Mouse (Mus musculus) limb, embryonic 10.5 days (tissue): Measurements from ENCODE around the gene Sp6. TPM values are rescaled to one million over a fixed set of nuclear protein-coding genes. Genes with fewer than 3 reads are reported as not detected.

ENCODE experiments used
- DNase-seq: peaks from one replicate; pipeline ENCODE4 v3.0.0-alpha.2; 2017; ENCODE audit warnings: low spot score
- H3K27ac ChIP-seq: fragments of 300-500 bp; sonication (generic); 2 replicates; pipeline ENCODE4 v1.5.1; 2016; ENCODE audit warnings: mild to moderate bottlenecking
- H3K27me3 ChIP-seq: fragments of 300-500 bp; sonication (generic); 2 replicates; pipeline ENCODE4 v1.6.1; 2016; ENCODE audit warnings: low read depth, mild to moderate bottlenecking; ENCODE audit not compliant: poor library complexity, severe bottlenecking
- H3K36me3 ChIP-seq: fragments of 300-500 bp; sonication (generic); 2 replicates; pipeline ENCODE4 v1.6.1; 2016; ENCODE audit warnings: mild to moderate bottlenecking, moderate library complexity
- H3K4me1 ChIP-seq: fragments of 300-500 bp; sonication (generic); 2 replicates; pipeline ENCODE4 v1.6.1; 2016
- H3K4me3 ChIP-seq: fragments of 300-500 bp; sonication (generic); 2 replicates; pipeline ENCODE4 v1.5.1; 2016; ENCODE audit warnings: mild to moderate bottlenecking, moderate library complexity
- H3K9me3 ChIP-seq: fragments of 300-500 bp; sonication (generic); replicated peaks from 2 replicates; pipeline ENCODE4 v1.6.1; 2016; ENCODE audit warnings: mild to moderate bottlenecking
- WGBS: fragments of 180-500 bp; shearing (Covaris S2); methylation state at CpG from one replicate; pipeline ENCODE4 v1.1.7; 2016; 5-methylcytosine and 5-hydroxymethylcytosine counted together
- polyA plus RNA-seq: library from polyadenylated mRNA; unstranded; fragments of >200 nt; fragmentation: Nextera tagmentation; extraction: Ambion mirVana; gene quantifications from 2 replicates; pipeline ENCODE4 v1.2.1, GENCODE M21; 2016

Sp6 gene
- polyA plus RNA-seq, 1 experiment from 2014 or later = 9.2 TPM

GRCm38 (mm10) chr11:97033781-97034180 lies 20.6 kb downstream of the Sp6 start:
- WGBS = 89% methylated on average over 4 of the region's 4 CpGs
- no peaks in the 10 kb centered on the region for H3K9me3 ChIP-seq
- peaks cover 26% of the 10 kb centered on the region for H3K36me3 ChIP-seq
- no peak for DNase-seq
- H3K27me3 ChIP-seq = no peaks in the 10 kb centered on the region
- no peak overlapping the region for H3K27ac ChIP-seq
- no peak overlapping the region for H3K4me3 ChIP-seq
- peaks cover 21% of the 10 kb centered on the region for H3K4me1 ChIP-seq

- 86% methylated on average over 5 of the region's 5 CpGs for WGBS
- H3K27ac ChIP-seq = no peak overlapping the region
- DNase-seq = no peak
- no peaks in the 10 kb centered on the region for H3K27me3 ChIP-seq
- H3K9me3 ChIP-seq = no peaks in the 10 kb centered on the region
- no peak overlapping the region for H3K4me3 ChIP-seq
- H3K4me1 ChIP-seq = peaks cover 10% of the 10 kb centered on the region
- H3K36me3 ChIP-seq = peaks cover 26% of the 10 kb centered on the region
Measured at GRCm38 (mm10) chr11:97036141-97036540, 22.9 kb downstream of the Sp6 start.

- Histone ChIP-seq H3K9me3 (no peaks in the 10 kb centered on the region), H3K27me3 (no peaks in the 10 kb centered on the region), H3K4me1 (peaks cover 19% of the 10 kb centered on the region), H3K36me3 (peaks cover 12% of the 10 kb centered on the region), H3K4me3 (no peak overlapping the region), H3K27ac (no peak overlapping the region)
- WGBS = 69% methylated on average over 7 of the region's 7 CpGs
- DNase-seq = no peak
Measured at GRCm38 (mm10) chr11:97038881-97039280, 25.7 kb downstream of the Sp6 start.

- H3K4me3 ChIP-seq = peak overlapping the region; percentile 83
- no peaks in the 10 kb centered on the region for H3K27me3 ChIP-seq
- no peak for DNase-seq
- peaks cover 22% of the 10 kb centered on the region for H3K36me3 ChIP-seq
- no peaks in the 10 kb centered on the region for H3K9me3 ChIP-seq
- H3K27ac ChIP-seq = no peak overlapping the region
- 57% methylated on average over 12 of the region's 12 CpGs for WGBS
- peaks cover 14% of the 10 kb centered on the region for H3K4me1 ChIP-seq
Measured at GRCm38 (mm10) chr11:97040301-97041021, 27.3 kb downstream of the Sp6 start.

GRCm38 (mm10) chr11:97041022-97041899 lies 28.1 kb downstream of the Sp6 start, which contains the start of the genes Lrrc46 and Mrpl10:
TSS of gene Lrrc46 (minus strand) at chr11:97041407.
TSS of gene Mrpl10 (plus strand) at chr11:97041560.
- WGBS = under 1% methylated on average over 44 of the region's 48 CpGs
- Histone ChIP-seq H3K4me3 (peak within 1 kb of the TSS; percentile 83), H3K36me3 (peaks cover 26% of the 10 kb centered on the region), H3K27me3 (no peaks in the 10 kb centered on the region), H3K27ac (peak within 1 kb of the TSS; percentile 90), H3K9me3 (no peaks in the 10 kb centered on the region), H3K4me1 (peaks cover 14% of the 10 kb centered on the region)
- DNase-seq = peak; percentile 97

- H3K9me3 ChIP-seq = no peaks in the 10 kb centered on the region
- peaks cover 20% of the 10 kb centered on the region for H3K4me1 ChIP-seq
- peaks cover 53% of the 10 kb centered on the region for H3K36me3 ChIP-seq
- WGBS = 95% methylated on average over 8 of the region's 8 CpGs
- no peak overlapping the region for H3K27ac ChIP-seq
- H3K4me3 ChIP-seq = no peak overlapping the region
- no peaks in the 10 kb centered on the region for H3K27me3 ChIP-seq
- no peak for DNase-seq
Measured at GRCm38 (mm10) chr11:97044902-97045301, 31.7 kb downstream of the Sp6 start.

GRCm38 (mm10) chr11:97045861-97046260 lies 32.7 kb downstream of the Sp6 start:
- no peak for DNase-seq
- Histone ChIP-seq H3K4me3 (no peak overlapping the region), H3K27ac (no peak overlapping the region), H3K9me3 (no peaks in the 10 kb centered on the region), H3K4me1 (peaks cover 27% of the 10 kb centered on the region), H3K27me3 (no peaks in the 10 kb centered on the region), H3K36me3 (peaks cover 53% of the 10 kb centered on the region)
- 81% methylated on average over 7 of the region's 7 CpGs for WGBS

- 90% methylated on average over 8 of the region's 8 CpGs for WGBS
- Histone ChIP-seq H3K9me3 (no peaks in the 10 kb centered on the region), H3K27ac (no peak overlapping the region), H3K4me3 (no peak overlapping the region), H3K4me1 (peaks cover 33% of the 10 kb centered on the region), H3K27me3 (no peaks in the 10 kb centered on the region), H3K36me3 (peaks cover 59% of the 10 kb centered on the region)
- DNase-seq = no peak
Measured at GRCm38 (mm10) chr11:97048090-97048650, 35.0 kb downstream of the Sp6 start.

GRCm38 (mm10) chr11:97049492-97050085 lies 36.4 kb downstream of the Sp6 start:
- Histone ChIP-seq H3K4me3 (no peak overlapping the region), H3K27me3 (no peaks in the 10 kb centered on the region), H3K9me3 (no peaks in the 10 kb centered on the region), H3K36me3 (peaks cover 57% of the 10 kb centered on the region), H3K4me1 (peaks cover 33% of the 10 kb centered on the region), H3K27ac (no peak overlapping the region)
- DNase-seq = no peak
- WGBS = 78% methylated on average over 6 of the region's 6 CpGs

- Histone ChIP-seq H3K27ac (peak within 1 kb of the TSS; percentile 80), H3K36me3 (peaks cover 57% of the 10 kb centered on the region), H3K4me1 (peaks cover 33% of the 10 kb centered on the region), H3K9me3 (no peaks in the 10 kb centered on the region), H3K27me3 (no peaks in the 10 kb centered on the region), H3K4me3 (peak within 1 kb of the TSS; percentile 77)
- peak; percentile 77 for DNase-seq
- WGBS = 8% methylated on average over 18 of the region's 18 CpGs
Measured at GRCm38 (mm10) chr11:97050216-97050943, 37.2 kb downstream of the Sp6 start, which contains the start of gene Osbpl7. TSS of gene Osbpl7 (plus strand) at chr11:97050628.

- no peaks in the 10 kb centered on the region for H3K27me3 ChIP-seq
- peak overlapping the region; percentile 80 for H3K27ac ChIP-seq
- DNase-seq = no peak
- peak overlapping the region; percentile 77 for H3K4me3 ChIP-seq
- WGBS = 34% methylated on average over 13 of the region's 13 CpGs
- no peaks in the 10 kb centered on the region for H3K9me3 ChIP-seq
- H3K36me3 ChIP-seq = peaks cover 59% of the 10 kb centered on the region
- H3K4me1 ChIP-seq = peaks cover 33% of the 10 kb centered on the region
Measured at GRCm38 (mm10) chr11:97050944-97051586, 37.9 kb downstream of the Sp6 start.
